Mouse (Mus musculus) mammary gland, adult 2 months (tissue): ENCODE measurements around the gene Zfp26. TPM values are rescaled to one million over a fixed set of nuclear protein-coding genes. Genes with fewer than 3 reads are reported as not detected.

Experiments used
- polyA plus RNA-seq: library from polyadenylated mRNA; depleted of rRNA; stranded (reverse); fragments of >200 nt; gene quantifications from 2 replicates; pipeline ENCODE4 v1.2.3, GENCODE M21; 2012; ENCODE audit warnings: low replicate concordance; rRNA removed

The Zfp26 gene
- polyA plus RNA-seq, result 1.2 and 3.2 TPM in 2 replicates

GRCm38 (mm10) chr9:20459377-20460317 lies at the start of gene Zfp26:
TSS of gene Zfp26 (minus strand) at chr9:20460162.

GRCm38 (mm10) chr9:20492527-20493233 lies 32.7 kb upstream of the Zfp26 start, which contains the start of gene Zfp426:
TSS of gene Zfp426 (minus strand) at chr9:20492746.

GRCm38 (mm10) chr9:20384532-20385342 lies 75.2 kb downstream of the Zfp26 start, which contains the start of gene Zfp560:
TSS of gene Zfp560 (minus strand) at chr9:20385177.

Other genes starting within 250 kb of the Zfp26 start
- not detected in 2 replicates for gene Olfr871, start 248.0 kb downstream of the Zfp26 start, polyA plus RNA-seq
- not detected in 2 replicates for gene Olfr872, start 223.0 kb downstream of the Zfp26 start, polyA plus RNA-seq
- gene Olfr39, start 177.8 kb downstream of the Zfp26 start, polyA plus RNA-seq, result not detected in 2 replicates
- gene Olfr873, start 161.6 kb downstream of the Zfp26 start, polyA plus RNA-seq, result not detected in 2 replicates
- not detected in 2 replicates for gene Olfr18, start 124.1 kb downstream of the Zfp26 start, polyA plus RNA-seq
- gene Zfp560, start 75.0 kb downstream of the Zfp26 start, polyA plus RNA-seq, result 2.2 and 8.0 TPM in 2 replicates
- gene Zfp426, start 32.6 kb upstream of the Zfp26 start, polyA plus RNA-seq, result 3.2 and 9.4 TPM in 2 replicates
- 2.8 and 8.3 TPM in 2 replicates for gene Zfp266, start 61.3 kb upstream of the Zfp26 start, polyA plus RNA-seq
- gene Zfp846, start 121.1 kb upstream of the Zfp26 start, polyA plus RNA-seq, result 2.2 and 2.7 TPM in 2 replicates
- 105 and 165 TPM in 2 replicates for gene Ubl5, start 182.7 kb upstream of the Zfp26 start, polyA plus RNA-seq
- 41.6 and 91.3 TPM in 2 replicates for gene Fbxl12, start 184.6 kb upstream of the Zfp26 start, polyA plus RNA-seq
- 16.0 and 19.1 TPM in 2 replicates for gene Pin1, start 191.9 kb upstream of the Zfp26 start, polyA plus RNA-seq